In genomic region chr11:100413541-100413940, GRCm38 (mm10) we compare ENCODE assay signal across 8 mouse cellular contexts. TPM values are rescaled to one million over a fixed set of nuclear protein-coding genes. Genes with fewer than 3 reads are reported as not detected.
DNase-seq lines count a peak whose midpoint lies in the region; ATAC-seq and TF ChIP-seq lines count a peak whose summit lies in the region.
"Had no signal": no experiment of that assay in that cellular context is flagged by ENCODE, and none has a peak within 500 bp of the region (broad histone marks: within the 10 kb centered on the region; RNA-seq: fewer than 3 reads in every experiment).

No protein-coding gene starts in this region.

- peak overlapping the region; percentile 86 for H3K4me2 ChIP-seq in lung, embryonic 14.5 days
- peak overlapping the region; percentile 67 for H3K4me2 ChIP-seq in forebrain, embryonic 13.5 days

- H3K9me3 ChIP-seq in lung, embryonic 14.5 days (ENCODE audit: low read depth, low read length) = no peaks in the 10 kb centered on the region
- H3K9me3 ChIP-seq in forebrain, embryonic 13.5 days (replicated peaks) = no peaks in the 10 kb centered on the region
- no peaks in the 10 kb centered on the region for H3K9me3 ChIP-seq in limb, embryonic 10.5 days (replicated peaks)

- H3K9ac ChIP-seq in lung, embryonic 14.5 days = peak overlapping the region; percentile 83
- peak overlapping the region; percentile 74 for H3K9ac ChIP-seq in forebrain, embryonic 13.5 days

- H3K27me3 ChIP-seq in lung, embryonic 14.5 days (ENCODE audit: insufficient read depth, low read length) = no peaks in the 10 kb centered on the region
- peaks cover 34% of the 10 kb centered on the region for H3K27me3 ChIP-seq in forebrain, embryonic 13.5 days
- H3K27me3 ChIP-seq in limb, embryonic 10.5 days (ENCODE audit: low read depth, poor library complexity, severe bottlenecking) = no peaks in the 10 kb centered on the region; the same call in 1 of the 2 replicates

- peaks cover 36% of the 10 kb centered on the region for H3K36me3 ChIP-seq in lung, embryonic 14.5 days (ENCODE audit: insufficient read depth)
- H3K36me3 ChIP-seq in forebrain, embryonic 13.5 days (ENCODE audit: poor library complexity, severe bottlenecking) = no peaks in the 10 kb centered on the region
- peaks cover 41% of the 10 kb centered on the region for H3K36me3 ChIP-seq in limb, embryonic 10.5 days

- no peak overlapping the region for H3K27ac ChIP-seq in lung, embryonic 14.5 days (ENCODE audit: low read depth)
- H3K27ac ChIP-seq in forebrain, embryonic 13.5 days = no peak overlapping the region
- H3K27ac ChIP-seq in limb, embryonic 10.5 days = peak overlapping the region; percentile 96
- no peak overlapping the region for H3K27ac ChIP-seq in olfactory bulb, adult 2 months (ENCODE audit: insufficient read depth, low read depth, low read length)

- H3K4me1 ChIP-seq in lung, embryonic 14.5 days (ENCODE audit: insufficient read depth) = peaks cover 13% of the 10 kb centered on the region
- peaks cover 33% of the 10 kb centered on the region for H3K4me1 ChIP-seq in forebrain, embryonic 13.5 days
- H3K4me1 ChIP-seq in limb, embryonic 10.5 days = peaks cover 65% of the 10 kb centered on the region
- peaks cover 38% of the 10 kb centered on the region for H3K4me1 ChIP-seq in olfactory bulb, adult 2 months (ENCODE audit: control insufficient read depth, insufficient read depth, low read length)

- WGBS in lung, embryonic 14.5 days = 48% methylated on average over 11 of the region's 11 CpGs
- 83% methylated on average over 11 of the region's 11 CpGs for WGBS in forebrain, embryonic 13.5 days
- 75% methylated on average over 11 of the region's 11 CpGs for WGBS in limb, embryonic 10.5 days
- WGBS in olfactory bulb, adult 2 months = 86% methylated on average over 11 of the region's 11 CpGs

- TF ChIP-seq POLR2A in olfactory bulb, adult 2 months (IDR thresholded peaks at IDR 0.05; ENCODE audit: insufficient read depth, low read depth, low read length) = no peak

- no peak for TF ChIP-seq CTCF in lung, embryonic 14.5 days (IDR thresholded peaks at IDR 0.05; ENCODE audit: low read depth)
- no peak for TF ChIP-seq CTCF in olfactory bulb, adult 2 months (IDR thresholded peaks at IDR 0.05; ENCODE audit: insufficient read depth, low read depth, low read length)

- DNase-seq in lung, embryonic 14.5 days = no peak
- DNase-seq in lung, postnatal 36 days = no peak
- no peak for DNase-seq in limb, embryonic 10.5 days (ENCODE audit: low spot score)
- no peak for DNase-seq in urinary bladder, adult 2 months (ENCODE audit: low spot score)
- DNase-seq in retina, postnatal 1 day = no peak

- peak overlapping the region; percentile 73 for H3K4me3 ChIP-seq in lung, embryonic 14.5 days (ENCODE audit: low read depth, low read length)
- peak overlapping the region; percentile 55 for H3K4me3 ChIP-seq in forebrain, embryonic 13.5 days
- H3K4me3 ChIP-seq in limb, embryonic 10.5 days = peak overlapping the region; percentile 84
- peak overlapping the region; percentile 75 for H3K4me3 ChIP-seq in olfactory bulb, adult 2 months (ENCODE audit: insufficient read depth, low read depth, low read length)

- ATAC-seq in lung, embryonic 14.5 days (ENCODE audit: insufficient read depth) = no peak
- ATAC-seq in forebrain, embryonic 13.5 days = no peak
- ATAC-seq: activated CD4-positive, CD25-positive, alpha-beta regulatory T cell, adult 4 months had no signal

RNA-seq across cellular contexts. Expression of gene P3h4, which starts 1.1 kb away (rescaled TPM):
- 64.5 and 67.3 TPM in 2 replicates for polyA plus RNA-seq in lung, embryonic 14.5 days (2014; fragmentation: Nextera tagmentation; extraction: Ambion mirVana)
- polyA plus RNA-seq in forebrain, embryonic 13.5 days (2015; fragmentation: Nextera tagmentation; extraction: Ambion mirVana) = 10.9 and 12.3 TPM in 2 replicates
- 33.9 and 45.3 TPM in 2 replicates for polyA plus RNA-seq in limb, embryonic 10.5 days (2016; fragmentation: Nextera tagmentation; extraction: Ambion mirVana)
- polyA plus RNA-seq in olfactory bulb, adult 2 months (2012; ENCODE audit: insufficient read depth, insufficient read length, low replicate concordance, missing spikeins) = not detected in 2 replicates
- 53.4 and 56.2 TPM in 2 replicates for polyA plus RNA-seq in urinary bladder, adult 2 months (2012; rRNA removed)
- polyA plus RNA-seq: activated CD4-positive, CD25-positive, alpha-beta regulatory T cell, adult 4 months had no signal

RNA-seq across cellular contexts. Expression of gene Fkbp10, which starts 2.0 kb away (rescaled TPM):
- polyA plus RNA-seq in lung, embryonic 14.5 days (2014; fragmentation: Nextera tagmentation; extraction: Ambion mirVana) = 135 and 146 TPM in 2 replicates
- 15.5 and 16.3 TPM in 2 replicates for polyA plus RNA-seq in forebrain, embryonic 13.5 days (2015; fragmentation: Nextera tagmentation; extraction: Ambion mirVana)
- 67.6 and 89.5 TPM in 2 replicates for polyA plus RNA-seq in limb, embryonic 10.5 days (2016; fragmentation: Nextera tagmentation; extraction: Ambion mirVana)
- not detected in 2 replicates for polyA plus RNA-seq in olfactory bulb, adult 2 months (2012; ENCODE audit: insufficient read depth, insufficient read length, low replicate concordance, missing spikeins)
- polyA plus RNA-seq in urinary bladder, adult 2 months (2012; rRNA removed) = 84.6 and 90.5 TPM in 2 replicates
- polyA plus RNA-seq: activated CD4-positive, CD25-positive, alpha-beta regulatory T cell, adult 4 months had no signal

RNA-seq across cellular contexts. Expression of gene Jup, which starts 16.0 kb away (rescaled TPM):
- polyA plus RNA-seq in lung, embryonic 14.5 days (2014; fragmentation: Nextera tagmentation; extraction: Ambion mirVana) = 88.3 and 93.1 TPM in 2 replicates
- 37.1 and 42.8 TPM in 2 replicates for polyA plus RNA-seq in forebrain, embryonic 13.5 days (2015; fragmentation: Nextera tagmentation; extraction: Ambion mirVana)
- 35.6 and 41.8 TPM in 2 replicates for polyA plus RNA-seq in limb, embryonic 10.5 days (2016; fragmentation: Nextera tagmentation; extraction: Ambion mirVana)
- polyA plus RNA-seq in olfactory bulb, adult 2 months (2012; ENCODE audit: insufficient read depth, insufficient read length, low replicate concordance, missing spikeins) = not detected in 2 replicates
- 92.4 and 119 TPM in 2 replicates for polyA plus RNA-seq in urinary bladder, adult 2 months (2012; rRNA removed)

RNA-seq across cellular contexts. Expression of gene Nt5c3b, which starts 28.1 kb away (rescaled TPM):
- 127 and 136 TPM in 2 replicates for polyA plus RNA-seq in lung, embryonic 14.5 days (2014; fragmentation: Nextera tagmentation; extraction: Ambion mirVana)
- 105 and 114 TPM in 2 replicates for polyA plus RNA-seq in forebrain, embryonic 13.5 days (2015; fragmentation: Nextera tagmentation; extraction: Ambion mirVana)
- polyA plus RNA-seq in limb, embryonic 10.5 days (2016; fragmentation: Nextera tagmentation; extraction: Ambion mirVana) = 149 and 173 TPM in 2 replicates
- not detected in 2 replicates for polyA plus RNA-seq in olfactory bulb, adult 2 months (2012; ENCODE audit: insufficient read depth, insufficient read length, low replicate concordance, missing spikeins)
- 128 and 134 TPM in 2 replicates for polyA plus RNA-seq in urinary bladder, adult 2 months (2012; rRNA removed)

RNA-seq across cellular contexts. Expression of gene Klhl10, which starts 28.2 kb away (rescaled TPM):
- polyA plus RNA-seq in lung, embryonic 14.5 days (2014; fragmentation: Nextera tagmentation; extraction: Ambion mirVana) = 0.24 and 0.58 TPM in 2 replicates
- polyA plus RNA-seq in forebrain, embryonic 13.5 days (2015; fragmentation: Nextera tagmentation; extraction: Ambion mirVana) = 0.70 and 1.1 TPM in 2 replicates
- 0.63 and 0.69 TPM in 2 replicates for polyA plus RNA-seq in limb, embryonic 10.5 days (2016; fragmentation: Nextera tagmentation; extraction: Ambion mirVana)
- polyA plus RNA-seq in olfactory bulb, adult 2 months (2012; ENCODE audit: insufficient read depth, insufficient read length, low replicate concordance, missing spikeins) = not detected in 2 replicates
- polyA plus RNA-seq in urinary bladder, adult 2 months (2012; rRNA removed) = 1.3 and 1.4 TPM in 2 replicates
- polyA plus RNA-seq: activated CD4-positive, CD25-positive, alpha-beta regulatory T cell, adult 4 months had no signal

Comparison
In these comparisons a context has a peak if more than half of its experiments do, and no peak if none do; other contexts are left out.
1. RNA of gene P3h4, which starts 1.1 kb away (polyA plus RNA-seq): 64.5 to 67.3 TPM in lung, embryonic 14.5 days, 53.4 to 56.2 TPM in urinary bladder, adult 2 months, 33.9 to 45.3 TPM in limb, embryonic 10.5 days and 10.9 to 12.3 TPM in forebrain, embryonic 13.5 days; not detected in olfactory bulb, adult 2 months; every median in the first group is over 10 times any median in the second.
2. RNA of gene Fkbp10, which starts 2.0 kb away (polyA plus RNA-seq): 135 to 146 TPM in lung, embryonic 14.5 days, 84.6 to 90.5 TPM in urinary bladder, adult 2 months, 67.6 to 89.5 TPM in limb, embryonic 10.5 days and 15.5 to 16.3 TPM in forebrain, embryonic 13.5 days; not detected in olfactory bulb, adult 2 months; every median in the first group is over 10 times any median in the second.
3. RNA of gene Jup, which starts 16.0 kb away (polyA plus RNA-seq): 92.4 to 119 TPM in urinary bladder, adult 2 months, 88.3 to 93.1 TPM in lung, embryonic 14.5 days, 35.6 to 41.8 TPM in limb, embryonic 10.5 days and 37.1 to 42.8 TPM in forebrain, embryonic 13.5 days; not detected in olfactory bulb, adult 2 months; every median in the first group is over 10 times any median in the second.
4. Peak in every context shown above with its lines, with median percentiles within 50 percentile points of each other: H3K4me3 ChIP-seq.